Comparison of ENCODE assay signal across 12 mouse cellular contexts in the genomic region with DNA sequence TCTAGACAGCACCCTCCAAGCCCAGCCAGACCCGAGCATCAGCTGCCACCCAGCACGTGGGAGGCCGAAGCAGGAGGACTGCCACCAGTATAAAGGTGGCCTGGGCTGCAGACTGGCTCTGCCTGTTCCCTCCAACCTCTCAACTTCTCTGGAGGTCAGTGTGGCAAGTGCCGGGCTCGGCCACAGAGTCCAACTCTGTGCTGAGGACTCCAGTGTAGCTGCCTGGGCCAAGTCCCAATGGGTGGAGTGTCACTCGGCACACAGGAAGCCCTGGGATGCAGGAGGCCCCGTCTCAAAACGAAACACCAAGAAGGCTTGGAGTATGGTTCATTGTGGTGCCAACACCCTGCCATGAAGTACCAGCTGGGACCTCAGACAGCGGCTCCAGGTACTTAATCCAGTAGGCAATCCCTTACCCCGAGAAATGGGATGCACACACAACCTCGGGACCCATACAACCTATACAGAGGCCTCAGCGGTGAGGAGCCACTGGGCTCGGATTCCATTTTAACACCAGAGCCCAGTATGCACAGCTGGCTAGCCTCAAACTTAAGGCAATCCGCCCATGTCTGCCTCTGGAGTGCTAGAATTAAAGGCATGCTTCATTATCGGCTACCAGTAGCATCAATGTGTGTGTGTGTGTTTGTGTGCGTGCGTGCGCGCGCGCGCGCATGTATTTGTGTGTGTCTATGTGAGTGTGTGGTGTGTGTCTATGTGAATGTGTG. TPM values are rescaled to one million over a fixed set of nuclear protein-coding genes. Genes with fewer than 3 reads are reported as not detected.
DNase-seq lines count a peak whose midpoint lies in the region; ATAC-seq lines count a peak whose summit lies in the region.
"Had no signal": no experiment of that assay in that cellular context is flagged by ENCODE, and none has a peak within 500 bp of the region (broad histone marks: within the 10 kb centered on the region; RNA-seq: fewer than 3 reads in every experiment).

No protein-coding gene starts in this region.

- WGBS in heart, embryonic 13.5 days, result 89% methylated on average over 23 of the region's 23 CpGs
- 94% methylated on average over 23 of the region's 23 CpGs for WGBS in heart, embryonic 10.5 days
- 95% methylated on average over 23 of the region's 23 CpGs for WGBS in midbrain, embryonic 10.5 days
- 95% methylated on average over 23 of the region's 23 CpGs for WGBS in midbrain, embryonic 14.5 days
- 96% methylated on average over 23 of the region's 23 CpGs for WGBS in embryonic facial prominence, embryonic 11.5 days

- no peak overlapping the region; the same call in 1 of the 2 replicates for H3K4me3 ChIP-seq in heart, embryonic 13.5 days
- H3K4me3 ChIP-seq in heart, embryonic 10.5 days, result no peak overlapping the region
- H3K4me3 ChIP-seq in midbrain, embryonic 10.5 days, result 0 out of 2 replicates have a peak overlapping the region, but pooled peaks have one; percentile 12
- H3K4me3 ChIP-seq in midbrain, embryonic 14.5 days (replicated peaks; ENCODE audit: low read depth, low read length), result no peak overlapping the region
- no peak overlapping the region for H3K4me3 ChIP-seq in embryonic facial prominence, embryonic 11.5 days (ENCODE audit: low read depth, low read length)

- H3K27ac ChIP-seq in heart, embryonic 13.5 days (replicated peaks), result no peak overlapping the region
- no peak overlapping the region for H3K27ac ChIP-seq in heart, embryonic 10.5 days
- no peak overlapping the region for H3K27ac ChIP-seq in midbrain, embryonic 10.5 days (replicated peaks)
- no peak overlapping the region for H3K27ac ChIP-seq in midbrain, embryonic 14.5 days (replicated peaks; ENCODE audit: low read depth, low read length)
- H3K27ac ChIP-seq in embryonic facial prominence, embryonic 11.5 days (replicated peaks; ENCODE audit: low read depth, low read length), result no peak overlapping the region

- H3K27me3 ChIP-seq in heart, embryonic 13.5 days (replicated peaks), result no peaks in the 10 kb centered on the region
- H3K27me3 ChIP-seq in heart, embryonic 10.5 days (ENCODE audit: insufficient read depth, poor library complexity, severe bottlenecking), result no peaks in the 10 kb centered on the region
- no peaks in the 10 kb centered on the region for H3K27me3 ChIP-seq in midbrain, embryonic 10.5 days (ENCODE audit: low read depth, poor library complexity, severe bottlenecking)
- H3K27me3 ChIP-seq in midbrain, embryonic 14.5 days (ENCODE audit: control insufficient read depth, insufficient read depth, low read length), result no peaks in the 10 kb centered on the region
- no peaks in the 10 kb centered on the region for H3K27me3 ChIP-seq in embryonic facial prominence, embryonic 11.5 days (ENCODE audit: control insufficient read depth, insufficient read depth, low read length)
- H3K27me3 ChIP-seq: CH12.LX had no signal

- ATAC-seq in heart, embryonic 13.5 days (ENCODE audit: extremely low read depth, insufficient number of reproducible peaks, low FRiP score, low TSS enrichment), result no peak
- no peak for ATAC-seq in midbrain, embryonic 14.5 days (ENCODE audit: low FRiP score, low TSS enrichment)
- ATAC-seq in embryonic facial prominence, embryonic 11.5 days (replicated peaks; ENCODE audit: insufficient number of reproducible peaks, low FRiP score, low TSS enrichment, low read depth), result no peak

- no peak for DNase-seq in heart, embryonic 10.5 days (ENCODE audit: low spot score)
- DNase-seq in midbrain, embryonic 10.5 days (ENCODE audit: low spot score), result no peak
- DNase-seq in midbrain, embryonic 14.5 days, result no peak
- DNase-seq in embryonic facial prominence, embryonic 11.5 days (ENCODE audit: low spot score), result no peak
- DNase-seq in heart, postnatal 4 days, result peak; percentile 38
- DNase-seq in cerebellum, adult 11-12 months, result no peak
- DNase-seq: cerebellum, postnatal 10 days; right cerebral cortex, postnatal 25 days had no signal

- H3K4me1 ChIP-seq in heart, embryonic 13.5 days, result peaks cover 39% of the 10 kb centered on the region
- peaks cover 30% of the 10 kb centered on the region for H3K4me1 ChIP-seq in heart, embryonic 10.5 days
- H3K4me1 ChIP-seq in midbrain, embryonic 10.5 days, result peaks cover 24% of the 10 kb centered on the region
- H3K4me1 ChIP-seq in midbrain, embryonic 14.5 days (ENCODE audit: control insufficient read depth, insufficient read depth, low read length), result peaks cover 11% of the 10 kb centered on the region
- H3K4me1 ChIP-seq in embryonic facial prominence, embryonic 11.5 days (ENCODE audit: control insufficient read depth, insufficient read depth, low read length), result peaks cover 2% of the 10 kb centered on the region; the same call in 1 of the 2 replicates

- no peaks in the 10 kb centered on the region for H3K9me3 ChIP-seq in heart, embryonic 13.5 days
- no peaks in the 10 kb centered on the region for H3K9me3 ChIP-seq in heart, embryonic 10.5 days
- no peaks in the 10 kb centered on the region for H3K9me3 ChIP-seq in midbrain, embryonic 10.5 days (replicated peaks)
- H3K9me3 ChIP-seq in midbrain, embryonic 14.5 days (ENCODE audit: control insufficient read depth, low read length), result no peaks in the 10 kb centered on the region
- no peaks in the 10 kb centered on the region for H3K9me3 ChIP-seq in embryonic facial prominence, embryonic 11.5 days (replicated peaks; ENCODE audit: control insufficient read depth, low read length)

- no peak overlapping the region for H3K4me2 ChIP-seq in heart, embryonic 13.5 days
- no peak overlapping the region for H3K4me2 ChIP-seq in midbrain, embryonic 14.5 days (ENCODE audit: low read length)
- H3K4me2 ChIP-seq in embryonic facial prominence, embryonic 11.5 days (ENCODE audit: low read depth, low read length), result no peak overlapping the region

- peak overlapping the region; percentile 97 for H3K9ac ChIP-seq in heart, embryonic 13.5 days
- no peak overlapping the region; the same call in 1 of the 2 replicates for H3K9ac ChIP-seq in midbrain, embryonic 14.5 days (replicated peaks; ENCODE audit: low read length)
- H3K9ac ChIP-seq in embryonic facial prominence, embryonic 11.5 days (replicated peaks; ENCODE audit: low read length), result 0 out of 2 replicates have a peak overlapping the region, but pooled peaks have one; percentile 9

- H3K36me3 ChIP-seq in heart, embryonic 13.5 days, result peaks cover 10% of the 10 kb centered on the region
- peaks cover 28% of the 10 kb centered on the region for H3K36me3 ChIP-seq in heart, embryonic 10.5 days
- peaks cover 41% of the 10 kb centered on the region for H3K36me3 ChIP-seq in midbrain, embryonic 10.5 days
- H3K36me3 ChIP-seq in midbrain, embryonic 14.5 days (ENCODE audit: control insufficient read depth, insufficient read depth, low read length), result peaks cover 13% of the 10 kb centered on the region; the same call in 1 of the 2 replicates
- H3K36me3 ChIP-seq in embryonic facial prominence, embryonic 11.5 days (replicated peaks; ENCODE audit: control insufficient read depth, insufficient read depth, low read depth, low read length), result no peaks in the 10 kb centered on the region

RNA-seq across cellular contexts. Expression of a gene that starts 2.4 kb away (rescaled TPM):
- 152 and 162 TPM in 2 replicates for polyA plus RNA-seq in heart, embryonic 13.5 days (2015; fragmentation: Nextera tagmentation; extraction: Ambion mirVana)
- polyA plus RNA-seq in heart, embryonic 10.5 days (2016; fragmentation: Nextera tagmentation; extraction: Ambion mirVana), result 197 and 226 TPM in 2 replicates
- 289 and 314 TPM in 2 replicates for polyA plus RNA-seq in midbrain, embryonic 10.5 days (2016; fragmentation: Nextera tagmentation; extraction: Ambion mirVana)
- 259 and 292 TPM in 2 replicates for polyA plus RNA-seq in midbrain, embryonic 14.5 days (2014; fragmentation: Nextera tagmentation; extraction: Ambion mirVana)
- 193 and 218 TPM in 2 replicates for polyA plus RNA-seq in embryonic facial prominence, embryonic 11.5 days (2014; fragmentation: Nextera tagmentation; extraction: Ambion mirVana)
- 100 to 1,000 TPM; 102 to 103 TPM for total RNA-seq in heart, postnatal 4 days (2021)

RNA-seq across cellular contexts. Expression of a gene that starts 12.3 kb away (rescaled TPM):
- polyA plus RNA-seq in heart, embryonic 13.5 days (2015; fragmentation: Nextera tagmentation; extraction: Ambion mirVana), result 29.1 and 33.8 TPM in 2 replicates
- 58.0 and 73.9 TPM in 2 replicates for polyA plus RNA-seq in heart, embryonic 10.5 days (2016; fragmentation: Nextera tagmentation; extraction: Ambion mirVana)
- 87.1 and 107 TPM in 2 replicates for polyA plus RNA-seq in midbrain, embryonic 10.5 days (2016; fragmentation: Nextera tagmentation; extraction: Ambion mirVana)
- polyA plus RNA-seq in midbrain, embryonic 14.5 days (2014; fragmentation: Nextera tagmentation; extraction: Ambion mirVana), result 31.2 and 38.2 TPM in 2 replicates
- 56.0 and 56.3 TPM in 2 replicates for polyA plus RNA-seq in embryonic facial prominence, embryonic 11.5 days (2014; fragmentation: Nextera tagmentation; extraction: Ambion mirVana)
- total RNA-seq in heart, postnatal 4 days (2021), result 10 to 100 TPM; 14.5 to 15.5 TPM

RNA-seq across cellular contexts. Expression of a gene that starts 20.3 kb away (rescaled TPM):
- 8.0 and 8.2 TPM in 2 replicates for polyA plus RNA-seq in heart, embryonic 13.5 days (2015; fragmentation: Nextera tagmentation; extraction: Ambion mirVana)
- 8.9 and 10.7 TPM in 2 replicates for polyA plus RNA-seq in heart, embryonic 10.5 days (2016; fragmentation: Nextera tagmentation; extraction: Ambion mirVana)
- polyA plus RNA-seq in midbrain, embryonic 10.5 days (2016; fragmentation: Nextera tagmentation; extraction: Ambion mirVana), result 17.4 and 26.6 TPM in 2 replicates
- polyA plus RNA-seq in midbrain, embryonic 14.5 days (2014; fragmentation: Nextera tagmentation; extraction: Ambion mirVana), result 32.4 and 34.9 TPM in 2 replicates
- polyA plus RNA-seq in embryonic facial prominence, embryonic 11.5 days (2014; fragmentation: Nextera tagmentation; extraction: Ambion mirVana), result 6.7 and 7.2 TPM in 2 replicates
- 1 to 10 TPM; 7.6 to 7.8 TPM for total RNA-seq in heart, postnatal 4 days (2021)

RNA-seq across cellular contexts. Expression of a gene that starts 32.1 kb away (rescaled TPM):
- 0.06 and 0.07 TPM in 2 replicates for polyA plus RNA-seq in heart, embryonic 13.5 days (2015; fragmentation: Nextera tagmentation; extraction: Ambion mirVana)
- polyA plus RNA-seq in heart, embryonic 10.5 days (2016; fragmentation: Nextera tagmentation; extraction: Ambion mirVana), result 0.08 and 0.11 TPM in 2 replicates
- polyA plus RNA-seq in midbrain, embryonic 10.5 days (2016; fragmentation: Nextera tagmentation; extraction: Ambion mirVana), result 3.0 and 6.4 TPM in 2 replicates
- 24.0 and 55.4 TPM in 2 replicates for polyA plus RNA-seq in midbrain, embryonic 14.5 days (2014; fragmentation: Nextera tagmentation; extraction: Ambion mirVana)
- polyA plus RNA-seq in embryonic facial prominence, embryonic 11.5 days (2014; fragmentation: Nextera tagmentation; extraction: Ambion mirVana), result 1.3 and 1.4 TPM in 2 replicates
- not detected for total RNA-seq in heart, postnatal 4 days (2021)
- total RNA-seq: CH12.LX; neutrophil, adult 5-6 weeks had no signal
- polyA plus RNA-seq: liver, embryonic 16.5 days had no signal

RNA-seq across cellular contexts. Expression of a gene that starts 41.1 kb away (rescaled TPM):
- polyA plus RNA-seq in heart, embryonic 13.5 days (2015; fragmentation: Nextera tagmentation; extraction: Ambion mirVana), result 0.83 and 1.1 TPM in 2 replicates
- 0.43 and 2.4 TPM in 2 replicates for polyA plus RNA-seq in heart, embryonic 10.5 days (2016; fragmentation: Nextera tagmentation; extraction: Ambion mirVana)
- polyA plus RNA-seq in midbrain, embryonic 10.5 days (2016; fragmentation: Nextera tagmentation; extraction: Ambion mirVana), result 0.35 and 0.60 TPM in 2 replicates
- 0.09 and 0.31 TPM in 2 replicates for polyA plus RNA-seq in midbrain, embryonic 14.5 days (2014; fragmentation: Nextera tagmentation; extraction: Ambion mirVana)
- 0.08 TPM in 2 replicates for polyA plus RNA-seq in embryonic facial prominence, embryonic 11.5 days (2014; fragmentation: Nextera tagmentation; extraction: Ambion mirVana)
- 1 to 10 TPM; 1.8 to 2.3 TPM for total RNA-seq in heart, postnatal 4 days (2021)
- total RNA-seq: CH12.LX had no signal
